Mouse (Mus musculus): ENCODE measurements around the gene Klc1.

GRCm38 (mm10) chr12:111734912-111735311 is 23.7 kb upstream of the Klc1 start:
- TF ChIP-seq CTCF (IDR thresholded peaks at IDR 0.05; ENCODE audit: low read depth, low read length), result no peak
- no peak for TF ChIP-seq POLR2A (IDR thresholded peaks at IDR 0.05; ENCODE audit: borderline replicate concordance, low read depth, low read length)

Measured in bone marrow macrophage, adult 2 months (primary cell).